Mouse (Mus musculus): Measurements from ENCODE around the gene Themis2. TPM values are rescaled to one million over a fixed set of nuclear protein-coding genes. Genes with fewer than 3 reads are reported as not detected.
"Not testable (repeated sequence)": the region's sequence is repeated elsewhere in the genome, so short reads cannot be mapped to it uniquely, and the experiment has no call there.

The Themis2 gene
- total and polyA plus RNA-seq, 2 experiments from 2014 or later: 0.50 to 1.00 TPM

GRCm38 (mm10) chr4:132798028-132798427 is 1.8 kb upstream of the Themis2 start:
- H3K27ac ChIP-seq (ENCODE audit: low read depth, low read length): no peak overlapping the region

GRCm38 (mm10) chr4:132797461-132797860 is 1.3 kb upstream of the Themis2 start:
- Histone ChIP-seq H3K9ac (no peak overlapping the region), H3K4me2 (ENCODE audit: low read depth) (no peak overlapping the region), H3K4me1 (ENCODE audit: insufficient read depth) (no peaks in the 10 kb centered on the region), H3K27ac (ENCODE audit: low read depth, low read length) (no peak overlapping the region), H3K27me3 (ENCODE audit: insufficient read depth, low read length) (0 out of 2 replicates have a peak, but pooled peaks cover 5% of the 10 kb centered on the region), H3K4me3 (ENCODE audit: low read depth, low read length) (no peak overlapping the region), H3K9me3 (ENCODE audit: low read length) (no peaks in the 10 kb centered on the region), H3K36me3 (ENCODE audit: insufficient read depth) (no peaks in the 10 kb centered on the region)
- no peak for TF ChIP-seq CTCF (IDR thresholded peaks at IDR 0.05; ENCODE audit: low read depth)
- ATAC-seq (no peak), DNase-seq (no peak)
- WGBS: 89% methylated on average over 1 of the region's 1 CpGs

More at GRCm38 (mm10) chr4:132798028-132798427, 1.8 kb upstream of the Themis2 start:
- 0 out of 2 replicates have a peak, but pooled peaks cover 5% of the 10 kb centered on the region for H3K27me3 ChIP-seq (ENCODE audit: insufficient read depth, low read length)
- H3K4me3 ChIP-seq (ENCODE audit: low read depth, low read length): no peak overlapping the region
- TF ChIP-seq CTCF (IDR thresholded peaks at IDR 0.05; ENCODE audit: low read depth): no peak
- no peaks in the 10 kb centered on the region for H3K9me3 ChIP-seq (ENCODE audit: low read length)
- no peak overlapping the region for H3K4me2 ChIP-seq (ENCODE audit: low read depth)
- 77% methylated on average over 4 of the region's 4 CpGs for WGBS
- H3K4me1 ChIP-seq (ENCODE audit: insufficient read depth): no peaks in the 10 kb centered on the region
- no peak overlapping the region for H3K9ac ChIP-seq
- no peak for ATAC-seq
- DNase-seq: no peak
- no peaks in the 10 kb centered on the region for H3K36me3 ChIP-seq (ENCODE audit: insufficient read depth)

- H3K36me3 ChIP-seq (ENCODE audit: insufficient read depth): no peaks in the 10 kb centered on the region
- H3K27me3 ChIP-seq (ENCODE audit: insufficient read depth, low read length): 0 out of 2 replicates have a peak, but pooled peaks cover 5% of the 10 kb centered on the region
- ATAC-seq (no peak), DNase-seq (no peak)
- 55% methylated on average over 7 of the region's 7 CpGs for WGBS
- no peaks in the 10 kb centered on the region for H3K4me1 ChIP-seq (ENCODE audit: insufficient read depth)
- H3K4me3 ChIP-seq (ENCODE audit: low read depth, low read length): no peak overlapping the region
- H3K9me3 ChIP-seq (ENCODE audit: low read length): no peaks in the 10 kb centered on the region
- no peak overlapping the region for H3K4me2 ChIP-seq (ENCODE audit: low read depth)
- H3K27ac ChIP-seq (ENCODE audit: low read depth, low read length): no peak overlapping the region
- no peak overlapping the region for H3K9ac ChIP-seq
- TF ChIP-seq CTCF (IDR thresholded peaks at IDR 0.05; ENCODE audit: low read depth): no peak
These were observed 1.0 kb downstream of the Themis2 start for GRCm38 (mm10) chr4:132795171-132795570.

- Histone ChIP-seq H3K27ac (ENCODE audit: low read depth, low read length) (no peak overlapping the region), H3K9ac (no peak overlapping the region), H3K4me1 (ENCODE audit: insufficient read depth) (no peaks in the 10 kb centered on the region), H3K4me3 (ENCODE audit: low read depth, low read length) (no peak overlapping the region), H3K27me3 (ENCODE audit: insufficient read depth, low read length) (0 out of 2 replicates have a peak, but pooled peaks cover 5% of the 10 kb centered on the region), H3K9me3 (ENCODE audit: low read length) (no peaks in the 10 kb centered on the region), H3K36me3 (ENCODE audit: insufficient read depth) (no peaks in the 10 kb centered on the region), H3K4me2 (ENCODE audit: low read depth) (no peak overlapping the region)
- TF ChIP-seq CTCF (IDR thresholded peaks at IDR 0.05; ENCODE audit: low read depth): no peak
- DNase-seq (no peak), ATAC-seq (no peak)
- WGBS: 76% methylated on average over 8 of the region's 8 CpGs
These were observed 1.4 kb downstream of the Themis2 start for GRCm38 (mm10) chr4:132794760-132795159.

GRCm38 (mm10) chr4:132794028-132794427 is 2.2 kb downstream of the Themis2 start:
- no peak for DNase-seq
- Histone ChIP-seq H3K27me3 (ENCODE audit: insufficient read depth, low read length) (0 out of 2 replicates have a peak, but pooled peaks cover 5% of the 10 kb centered on the region), H3K4me3 (ENCODE audit: low read depth, low read length) (no peak overlapping the region), H3K4me2 (ENCODE audit: low read depth) (no peak overlapping the region), H3K4me1 (ENCODE audit: insufficient read depth) (no peaks in the 10 kb centered on the region), H3K36me3 (ENCODE audit: insufficient read depth) (no peaks in the 10 kb centered on the region), H3K27ac (ENCODE audit: low read depth, low read length) (no peak overlapping the region), H3K9ac (no peak overlapping the region), H3K9me3 (ENCODE audit: low read length) (no peaks in the 10 kb centered on the region)
- WGBS: 87% methylated on average over 9 of the region's 9 CpGs
- no peak for TF ChIP-seq CTCF (IDR thresholded peaks at IDR 0.05; ENCODE audit: low read depth)
- no peak for ATAC-seq

- not testable (repeated sequence) for H3K4me3 ChIP-seq (ENCODE audit: low read depth, low read length); H3K36me3 ChIP-seq (ENCODE audit: insufficient read depth); H3K4me2 ChIP-seq (ENCODE audit: low read depth); DNase-seq; H3K4me1 ChIP-seq (ENCODE audit: insufficient read depth); ATAC-seq; H3K9me3 ChIP-seq (ENCODE audit: low read length); H3K27me3 ChIP-seq (ENCODE audit: insufficient read depth, low read length); H3K9ac ChIP-seq; H3K27ac ChIP-seq (ENCODE audit: low read depth, low read length)
- 94% methylated on average over 8 of the region's 9 CpGs for WGBS
These were observed 2.7 kb downstream of the Themis2 start for GRCm38 (mm10) chr4:132793322-132794004.

GRCm38 (mm10) chr4:132789731-132790130 is 6.5 kb downstream of the Themis2 start:
- Histone ChIP-seq H3K9me3 (ENCODE audit: low read length) (no peaks in the 10 kb centered on the region), H3K27me3 (ENCODE audit: insufficient read depth, low read length) (no peaks in the 10 kb centered on the region), H3K27ac (ENCODE audit: low read depth, low read length) (no peak overlapping the region), H3K4me2 (ENCODE audit: low read depth) (no peak overlapping the region), H3K9ac (no peak overlapping the region), H3K4me3 (ENCODE audit: low read depth, low read length) (no peak overlapping the region), H3K4me1 (ENCODE audit: insufficient read depth) (no peaks in the 10 kb centered on the region), H3K36me3 (ENCODE audit: insufficient read depth) (no peaks in the 10 kb centered on the region)
- no peak for DNase-seq
- no peak for ATAC-seq
- no peak for TF ChIP-seq CTCF (IDR thresholded peaks at IDR 0.05; ENCODE audit: low read depth)
- WGBS: 94% methylated on average over 8 of the region's 8 CpGs
